Mouse (Mus musculus) heart, postnatal 14 days (tissue): ENCODE results near the gene Vps53. TPM values are rescaled to one million over a fixed set of nuclear protein-coding genes. Genes with fewer than 3 reads are reported as not detected.

Experiments used
- DNase-seq, 2 experiments: peaks; one replicate each; pipeline ENCODE4 v3.0.0; 2021 to 2022
- intact Hi-C: fragments of 180-260 bp; cut with DNase I; formaldehyde crosslinking; loops from one replicate; pipeline ENCODE4 v1.15.1; 2025
- total RNA-seq, 2 experiments: library from RNA; stranded (reverse); gene quantifications; 2 replicates each; pipeline ENCODE4 v1.2.3; 2021

The Vps53 gene
- total RNA-seq, 2 experiments from 2014 or later = 29.1 to 30.9 TPM

GRCm38 (mm10) chr11:76178726-76179494 lies 537 bp downstream of the Vps53 start:
- peak; percentile 17 to 25 for DNase-seq

GRCm38 (mm10) chr11:76170207-76170606 lies 9.2 kb downstream of the Vps53 start:
- no peak for DNase-seq
- intact Hi-C loops = no loop called here

More at GRCm38 (mm10) chr11:76178726-76179494, 537 bp downstream of the Vps53 start:
- intact Hi-C loops = no loop called here

DNA sequence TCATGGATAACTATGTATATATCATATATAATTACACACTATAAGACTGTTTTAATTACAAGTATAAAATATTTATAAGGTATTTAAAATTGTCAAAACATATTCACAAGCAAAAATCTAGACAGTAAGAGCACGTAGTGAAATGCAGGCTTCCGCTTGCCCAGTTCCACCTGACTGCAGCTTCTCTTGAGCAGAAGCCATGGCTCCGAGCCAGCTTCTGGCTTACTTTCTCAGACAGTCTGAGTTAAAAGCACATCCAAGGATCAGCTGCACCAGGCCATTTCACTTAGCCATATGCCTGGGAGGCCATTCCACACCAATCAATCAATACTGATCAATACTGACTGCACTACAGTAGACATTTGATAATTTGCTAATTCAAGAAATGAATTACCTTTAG lies 10.5 kb downstream of the Vps53 start:
- DNase-seq = no peak
- intact Hi-C loops = no loop called here

GRCm38 (mm10) chr11:76167079-76167765 lies 12.2 kb downstream of the Vps53 start:
- DNase-seq = peak; percentile 77 to 83
- intact Hi-C loops = loop anchor here (1.0 to 2.0 kb wide), 4 partner anchors 140 to 384 kb away; partner anchors contain the start of gene Rflnb

DNA sequence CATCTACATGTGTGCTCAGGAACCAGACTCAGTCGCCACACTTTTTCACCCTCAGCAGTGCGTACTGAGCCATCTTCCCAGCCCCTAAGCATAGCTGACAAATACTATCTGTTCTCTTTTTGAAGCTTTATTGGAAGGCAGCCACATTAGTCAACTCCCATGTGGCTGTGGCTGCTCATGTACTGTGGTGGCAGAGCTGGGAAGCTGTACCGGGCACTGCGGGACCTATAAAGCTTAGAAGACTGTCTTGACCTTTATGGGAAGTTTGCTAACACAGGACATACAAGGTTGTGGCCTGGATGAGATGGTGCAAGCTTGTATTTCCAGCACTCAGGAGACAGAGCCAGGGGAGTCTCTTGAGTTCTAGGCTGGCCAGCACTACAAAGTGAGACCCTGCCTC lies 12.8 kb downstream of the Vps53 start:
- DNase-seq = peak in 1 of 2 experiments; percentile 8
- intact Hi-C loops = loop anchor here (1.0 to 2.0 kb wide), 5 partner anchors 80 to 384 kb away; partner anchors contain the start of gene Rflnb

- DNase-seq = no peak
- intact Hi-C loops = no loop called here
Measured at GRCm38 (mm10) chr11:76160251-76160650, 19.2 kb downstream of the Vps53 start.

DNA sequence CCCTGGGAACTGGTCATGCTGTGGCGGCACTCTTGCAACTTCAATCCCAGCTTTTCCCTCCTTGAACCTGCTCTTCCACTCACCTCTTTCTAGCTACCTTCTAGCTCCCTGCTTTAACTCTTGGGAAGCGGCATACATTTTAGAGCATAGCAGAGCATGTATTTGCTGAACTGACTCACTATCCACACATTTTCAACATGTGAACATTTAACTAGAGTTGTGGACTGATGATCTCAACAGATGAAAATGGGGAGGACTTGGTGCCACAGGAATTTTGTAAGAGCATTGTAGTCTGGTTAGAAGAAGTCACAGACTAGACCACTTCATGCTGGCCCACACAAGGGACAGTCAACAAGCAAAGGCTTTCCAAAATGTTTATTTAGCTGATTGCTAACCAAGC lies 21.1 kb downstream of the Vps53 start:
- intact Hi-C loops = no loop called here
- no peak for DNase-seq

DNA sequence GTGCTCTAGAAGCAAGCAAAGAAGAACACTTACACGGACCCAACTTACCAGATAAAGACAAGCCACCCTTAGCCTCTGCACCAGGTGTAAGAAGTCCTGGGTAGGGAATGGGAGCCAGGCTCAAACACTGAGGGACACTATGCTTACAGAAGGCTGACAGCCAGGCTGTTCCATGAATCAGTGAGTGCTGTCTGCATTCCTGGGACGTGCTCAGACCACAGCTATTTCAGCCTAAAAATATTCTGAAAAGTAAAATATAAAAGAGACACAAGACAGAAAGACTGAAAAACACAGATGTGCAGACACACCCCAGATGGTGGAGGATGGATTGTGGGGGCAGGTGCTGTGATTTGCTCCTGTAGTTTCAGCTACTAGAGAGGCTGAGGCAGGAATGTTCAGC lies 24.6 kb downstream of the Vps53 start:
- no peak for DNase-seq
- intact Hi-C loops = no loop called here

- intact Hi-C loops = no loop called here
- DNase-seq = no peak
Measured at GRCm38 (mm10) chr11:76154200-76154599, 25.2 kb downstream of the Vps53 start.

GRCm38 (mm10) chr11:76153236-76153951 lies 26.1 kb downstream of the Vps53 start:
- intact Hi-C loops = no loop called here
- DNase-seq = no peak

GRCm38 (mm10) chr11:76150980-76151379 lies 28.5 kb downstream of the Vps53 start:
- intact Hi-C loops = no loop called here
- DNase-seq = no peak

GRCm38 (mm10) chr11:76148055-76149008 lies 31.1 kb downstream of the Vps53 start:
- peak in 1 of 2 experiments; percentile 10 for DNase-seq
- intact Hi-C loops = no loop called here

DNA sequence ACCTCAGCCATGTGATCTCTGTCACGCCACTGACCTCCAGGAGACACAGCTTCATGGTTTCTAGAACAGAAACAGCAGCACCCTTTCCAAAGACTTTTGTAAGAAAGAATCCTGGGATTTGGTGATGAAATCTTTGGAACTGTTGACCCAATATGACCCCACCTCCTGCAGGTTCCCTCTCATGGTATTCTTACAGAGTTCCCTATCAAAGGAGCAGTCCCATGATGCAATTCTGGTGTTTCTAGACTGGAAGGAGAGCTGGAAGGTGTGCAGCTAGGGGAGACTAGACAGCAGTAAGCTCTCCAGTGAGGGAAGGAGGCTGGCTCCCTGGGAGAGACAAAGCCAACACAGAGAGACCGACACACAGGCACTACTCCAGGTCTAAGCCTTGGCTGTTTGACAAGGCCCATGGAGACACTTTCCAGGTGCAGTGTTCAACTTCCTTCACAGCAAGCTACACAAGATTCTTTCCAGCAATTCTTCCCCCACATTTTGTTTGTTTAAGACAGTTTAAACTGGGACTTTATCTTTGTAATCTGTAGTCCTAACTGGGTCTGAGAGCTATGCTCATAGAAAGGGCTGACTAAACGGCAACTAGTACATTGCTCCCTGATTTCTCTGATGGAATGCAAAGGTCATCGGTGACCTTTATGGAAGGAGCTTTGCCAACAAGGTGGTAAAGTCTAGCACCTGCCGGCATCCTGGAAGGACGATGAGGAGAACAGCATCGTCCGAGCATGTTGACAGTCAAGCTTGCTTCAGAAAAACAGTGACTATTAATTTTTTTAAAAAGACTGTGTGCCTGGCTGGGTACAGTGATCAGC lies 33.0 kb downstream of the Vps53 start:
- intact Hi-C loops = no loop called here

DNA sequence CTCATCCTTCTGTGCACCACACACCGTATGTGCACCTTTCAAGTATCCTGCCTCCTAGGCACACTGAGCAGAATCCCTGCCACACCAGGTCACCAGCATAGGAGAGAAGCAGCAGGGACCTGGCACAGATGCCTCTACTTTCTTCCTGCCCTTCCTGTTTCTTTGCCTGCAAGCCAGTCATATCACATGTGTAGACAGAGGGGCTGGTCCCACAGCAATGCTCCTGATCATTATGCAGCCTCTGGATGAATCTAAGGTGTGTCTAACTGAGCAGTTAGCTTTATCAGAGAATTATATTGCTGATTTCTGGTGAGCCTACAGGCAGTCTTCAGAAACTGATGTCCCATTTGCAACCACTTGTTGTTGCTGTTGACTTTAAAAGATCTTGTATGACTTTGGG lies 34.3 kb downstream of the Vps53 start:
- intact Hi-C loops = no loop called here
- DNase-seq = no peak

More for the DNA sequence above, 33.0 kb downstream of the Vps53 start:
- DNase-seq = no peak

DNA sequence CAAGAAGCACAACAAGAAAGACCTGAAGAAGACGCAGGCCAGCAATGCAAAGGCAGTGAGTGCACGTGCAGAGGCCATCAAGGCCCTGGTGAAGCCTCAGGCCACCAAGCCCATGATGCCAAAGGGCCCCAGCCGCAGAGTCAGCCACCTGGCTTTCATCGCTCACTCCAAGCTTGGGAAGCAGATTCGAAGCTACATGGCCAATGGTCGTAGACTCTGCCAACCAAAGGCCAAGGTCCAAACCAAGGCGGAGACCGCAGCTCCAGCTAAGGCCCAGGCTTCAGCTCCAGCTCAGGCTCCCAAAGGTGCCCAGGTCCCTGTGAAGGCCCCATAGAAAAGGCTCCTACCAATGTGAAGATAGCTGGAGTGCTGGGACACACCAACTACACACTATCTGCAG lies 35.1 kb downstream of the Vps53 start:
- intact Hi-C loops = no loop called here

DNA sequence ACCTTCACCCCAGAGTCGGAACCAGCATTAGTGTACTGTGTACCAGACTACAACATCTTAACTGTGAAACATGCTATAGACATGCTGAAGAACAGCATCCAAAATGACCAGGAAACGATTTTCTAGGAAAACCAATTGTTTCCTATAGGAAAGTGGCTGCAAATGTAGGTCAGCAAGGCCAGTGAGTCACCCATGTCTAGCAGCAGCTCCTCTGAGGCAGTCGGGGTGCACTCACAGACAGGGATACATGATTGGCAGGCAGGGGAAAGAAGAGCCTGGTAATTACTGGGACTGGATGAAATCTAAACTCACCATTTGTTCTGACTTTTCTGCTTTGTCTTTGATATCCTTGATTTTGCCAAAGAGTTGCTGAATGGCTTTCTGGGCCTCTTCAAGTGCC lies 41.5 kb downstream of the Vps53 start:
- no peak for DNase-seq
- intact Hi-C loops = no loop called here

More for the DNA sequence above, 35.1 kb downstream of the Vps53 start:
- DNase-seq = no peak

- no peak for DNase-seq
- intact Hi-C loops = no loop called here
Measured at GRCm38 (mm10) chr11:76135641-76136437, 43.6 kb downstream of the Vps53 start.

- intact Hi-C loops = loop anchor here (5.0 kb wide), 1 partner anchor 49 kb away; no protein-coding TSS in a partner anchor
- DNase-seq = peak; percentile 43 to 47
Measured at GRCm38 (mm10) chr11:76130859-76131258, 48.6 kb downstream of the Vps53 start.
